Mouse (Mus musculus): ENCODE measurements around the gene Zfp182. TPM values are rescaled to one million over a fixed set of nuclear protein-coding genes. Genes with fewer than 3 reads are reported as not detected.
A peak's percentile ranks its signal among the peaks of the same experiment; 100 is the strongest.

Zfp182 gene
- polyA plus RNA-seq (2015; fragmentation: Nextera tagmentation; extraction: Ambion mirVana): 5.8 and 6.3 TPM in 2 replicates

DNA sequence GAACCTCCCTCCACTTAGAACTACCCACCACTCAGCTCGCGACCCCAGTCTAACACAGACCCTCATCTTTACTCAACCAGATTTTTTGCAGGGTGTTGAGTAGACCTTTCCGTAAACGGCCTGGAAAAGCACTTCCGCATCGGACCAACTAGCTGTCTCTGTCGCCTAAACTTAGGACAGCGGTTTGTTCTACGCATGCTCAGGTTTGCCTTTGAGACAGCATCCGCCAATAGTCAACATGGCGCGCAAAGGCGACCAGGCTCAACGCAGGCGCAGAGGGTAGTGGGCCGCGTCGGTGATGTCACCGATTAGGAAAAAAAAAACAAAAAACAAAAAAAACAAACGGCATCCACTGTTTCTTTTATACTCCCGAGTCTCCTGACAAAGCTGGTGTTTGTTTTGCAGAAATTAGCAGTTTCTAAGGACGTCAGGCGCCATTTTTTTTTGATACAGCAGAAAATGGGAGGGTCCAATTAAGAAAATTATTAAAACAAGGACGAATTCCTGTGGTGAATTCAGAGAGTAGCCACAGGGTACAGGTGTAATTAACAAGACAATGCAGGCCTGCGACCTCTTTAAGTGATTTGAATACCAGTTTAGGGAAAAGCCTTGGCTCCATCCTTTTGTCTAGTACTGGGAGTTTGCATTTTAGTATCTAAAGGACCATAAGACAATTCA, at the start of gene Zfp182:
Gene Zfp182 (minus strand): TSS at position 451 of the 678 bp plus-strand sequence.
- Histone ChIP-seq H3K4me3 (ENCODE audit: low read length) (peak within 1 kb of the TSS; percentile 61), H3K27me3 (ENCODE audit: control insufficient read depth, insufficient read depth, low read depth, low read length) (no peaks in the 10 kb centered on the region), H3K9ac (ENCODE audit: low read length) (peak within 1 kb of the TSS; percentile 68), H3K36me3 (ENCODE audit: control insufficient read depth, insufficient read depth, low read length) (no peaks in the 10 kb centered on the region), H3K9me3 (ENCODE audit: control insufficient read depth, low read length) (no peaks in the 10 kb centered on the region), H3K4me1 (replicated peaks; ENCODE audit: control insufficient read depth, insufficient read depth, low read length) (no peaks in the 10 kb centered on the region), H3K4me2 (ENCODE audit: low read depth, low read length) (peak within 1 kb of the TSS; percentile 56), H3K27ac (ENCODE audit: low read length) (no peak within 1 kb of the TSS)
- ATAC-seq (ENCODE audit: low read depth): peak; percentile 96
- 14% methylated on average over 25 of the region's 25 CpGs for WGBS

- Histone ChIP-seq H3K4me1 (replicated peaks; ENCODE audit: control insufficient read depth, insufficient read depth, low read length) (no peaks in the 10 kb centered on the region), H3K9ac (ENCODE audit: low read length) (0 out of 2 replicates have a peak overlapping the region, but pooled peaks have one; percentile 57), H3K4me3 (ENCODE audit: low read length) (peak overlapping the region; percentile 53), H3K27ac (ENCODE audit: low read length) (no peak overlapping the region), H3K4me2 (ENCODE audit: low read depth, low read length) (peak overlapping the region; percentile 60), H3K27me3 (ENCODE audit: control insufficient read depth, insufficient read depth, low read depth, low read length) (no peaks in the 10 kb centered on the region), H3K9me3 (ENCODE audit: control insufficient read depth, low read length) (no peaks in the 10 kb centered on the region), H3K36me3 (ENCODE audit: control insufficient read depth, insufficient read depth, low read length) (no peaks in the 10 kb centered on the region)
- WGBS: 49% methylated on average over 7 of the region's 7 CpGs
- ATAC-seq (ENCODE audit: low read depth): no peak
Observed at GRCm38 (mm10) chrX:21089867-21090239, 27.7 kb upstream of the Zfp182 start.

DNA sequence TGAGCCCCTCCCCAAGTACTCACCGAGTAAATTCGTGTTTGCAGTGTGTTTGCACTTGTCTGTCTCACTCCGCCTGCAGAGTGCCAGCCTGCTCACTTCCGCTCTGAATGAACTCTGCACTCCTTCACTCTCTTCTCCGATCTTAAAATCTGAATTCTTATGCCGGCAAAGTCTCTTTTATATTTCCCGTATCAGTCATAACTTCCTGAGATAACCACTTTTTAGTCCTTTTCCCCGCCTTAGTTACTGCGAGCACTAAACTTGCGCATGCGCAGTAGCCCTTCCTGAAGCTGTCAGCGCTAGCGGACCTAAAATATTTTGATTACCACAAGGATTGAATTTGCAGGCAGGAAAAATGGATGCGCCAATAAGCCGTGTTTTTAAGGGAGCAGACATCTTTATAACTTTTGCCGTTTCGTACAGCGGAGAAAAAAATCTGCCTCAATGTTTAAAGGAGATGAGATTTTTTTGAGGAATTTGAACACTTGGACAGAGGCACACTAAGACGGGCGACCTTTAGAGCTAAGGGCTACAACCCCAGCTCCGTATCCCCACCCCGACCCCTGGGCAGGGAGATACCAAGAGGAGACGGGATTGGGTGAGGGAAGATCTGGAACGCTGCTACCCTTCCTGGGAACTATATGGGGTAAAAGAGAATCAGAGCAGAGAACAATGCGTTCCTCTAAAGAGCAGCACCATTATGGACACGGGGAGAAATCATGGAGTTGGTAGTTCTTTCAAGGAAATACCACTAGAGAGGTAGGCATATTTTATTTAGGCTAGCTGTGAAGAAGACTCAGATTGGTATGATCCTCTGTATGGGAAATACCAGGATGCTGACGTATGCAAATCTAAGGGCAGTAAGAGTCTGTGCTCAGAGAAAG, 27.1 kb upstream of the Zfp182 start, which contains the start of gene Zfp300:
Gene Zfp300 (minus strand): TSS at position 545 of the 884 bp plus-strand sequence.
- no peaks in the 10 kb centered on the region for H3K9me3 ChIP-seq (ENCODE audit: control insufficient read depth, low read length)
- peak within 1 kb of the TSS; percentile 73 for H3K27ac ChIP-seq (ENCODE audit: low read length)
- H3K4me2 ChIP-seq (ENCODE audit: low read depth, low read length): peak within 1 kb of the TSS; percentile 60
- H3K36me3 ChIP-seq (ENCODE audit: control insufficient read depth, insufficient read depth, low read length): no peaks in the 10 kb centered on the region
- peak within 1 kb of the TSS; percentile 57 for H3K9ac ChIP-seq (ENCODE audit: low read length)
- 18% methylated on average over 27 of the region's 27 CpGs for WGBS
- ATAC-seq (ENCODE audit: low read depth): peak; percentile 92
- H3K27me3 ChIP-seq (ENCODE audit: control insufficient read depth, insufficient read depth, low read depth, low read length): no peaks in the 10 kb centered on the region
- H3K4me3 ChIP-seq (ENCODE audit: low read length): peak within 1 kb of the TSS; percentile 53
- no peaks in the 10 kb centered on the region for H3K4me1 ChIP-seq (replicated peaks; ENCODE audit: control insufficient read depth, insufficient read depth, low read length)

DNA sequence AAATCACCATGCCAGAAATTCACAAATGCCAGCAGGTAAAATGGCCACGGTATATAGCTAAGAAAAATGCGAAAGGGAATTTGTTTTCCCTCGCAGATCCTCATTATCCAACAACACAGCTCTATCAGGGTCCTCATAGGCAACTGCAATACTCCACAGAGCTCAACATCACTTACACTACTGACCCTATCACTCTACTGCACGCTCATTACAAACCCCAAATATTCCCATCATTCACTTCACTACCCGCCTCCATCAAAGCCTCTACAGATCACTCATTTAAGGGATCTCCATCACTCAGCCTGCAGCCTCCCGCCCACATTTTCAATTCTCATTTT, 26.5 kb upstream of the Zfp182 start:
- Histone ChIP-seq H3K27me3 (ENCODE audit: control insufficient read depth, insufficient read depth, low read depth, low read length) (no peaks in the 10 kb centered on the region), H3K27ac (ENCODE audit: low read length) (peak overlapping the region; percentile 73; the same call in 1 of the 2 replicates), H3K9ac (ENCODE audit: low read length) (peak overlapping the region; percentile 57), H3K4me3 (ENCODE audit: low read length) (peak overlapping the region; percentile 53), H3K36me3 (ENCODE audit: control insufficient read depth, insufficient read depth, low read length) (no peaks in the 10 kb centered on the region), H3K4me2 (ENCODE audit: low read depth, low read length) (peak overlapping the region; percentile 60), H3K9me3 (ENCODE audit: control insufficient read depth, low read length) (no peaks in the 10 kb centered on the region), H3K4me1 (replicated peaks; ENCODE audit: control insufficient read depth, insufficient read depth, low read length) (no peaks in the 10 kb centered on the region)
- WGBS: 32% methylated on average over 6 of the region's 6 CpGs
- peak; percentile 41 for ATAC-seq (ENCODE audit: low read depth)

DNA sequence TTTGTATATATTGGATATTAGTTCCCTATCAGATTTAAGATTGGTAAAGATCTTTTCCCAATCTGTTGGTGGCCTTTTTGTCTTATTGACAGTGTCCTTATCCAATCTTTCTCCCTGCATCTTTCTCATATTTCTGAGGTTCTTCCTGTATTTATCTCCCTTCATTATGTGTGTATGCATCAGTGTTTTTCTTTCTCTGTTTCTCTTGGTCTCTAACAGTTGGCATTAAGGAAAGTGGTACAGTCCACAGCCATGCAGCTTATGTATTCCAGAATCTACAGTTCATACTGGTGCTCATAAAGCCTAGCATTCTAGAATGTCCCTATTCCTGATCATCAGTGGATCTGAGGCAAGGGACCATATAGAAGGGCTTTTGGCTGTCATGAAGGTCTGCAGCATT, 6.0 kb upstream of the Zfp182 start, which contains the start of gene Spaca5:
Gene Spaca5 (plus strand): TSS at position 301 of the 400 bp plus-strand sequence.
- Histone ChIP-seq H3K4me2 (ENCODE audit: low read depth, low read length) (no peak within 1 kb of the TSS), H3K27ac (ENCODE audit: low read length) (no peak within 1 kb of the TSS), H3K4me3 (ENCODE audit: low read length) (no peak within 1 kb of the TSS), H3K36me3 (ENCODE audit: control insufficient read depth, insufficient read depth, low read length) (no peaks in the 10 kb centered on the region), H3K9ac (ENCODE audit: low read length) (no peak within 1 kb of the TSS), H3K9me3 (ENCODE audit: control insufficient read depth, low read length) (no peaks in the 10 kb centered on the region), H3K27me3 (ENCODE audit: control insufficient read depth, insufficient read depth, low read depth, low read length) (no peaks in the 10 kb centered on the region), H3K4me1 (replicated peaks; ENCODE audit: control insufficient read depth, insufficient read depth, low read length) (no peaks in the 10 kb centered on the region)
- no peak for ATAC-seq (ENCODE audit: low read depth)

DNA sequence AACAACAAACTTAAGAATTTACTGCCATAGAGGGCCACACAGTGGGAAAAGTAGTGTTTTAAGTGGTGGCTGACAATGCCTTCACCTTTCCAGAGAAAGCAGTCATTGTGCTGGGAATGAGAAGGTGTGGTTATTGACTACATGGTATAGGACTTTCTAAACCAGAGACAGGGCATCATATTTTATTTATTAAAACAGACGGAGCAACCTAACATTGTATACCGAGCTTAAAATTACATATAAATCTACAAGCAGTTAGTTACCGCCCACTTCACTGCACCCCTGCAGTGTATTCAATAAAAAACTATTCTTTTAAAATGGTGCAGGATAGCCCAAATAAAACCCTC, 401 bp upstream of the Zfp182 start:
- H3K36me3 ChIP-seq (ENCODE audit: control insufficient read depth, insufficient read depth, low read length): no peaks in the 10 kb centered on the region
- H3K27ac ChIP-seq (ENCODE audit: low read length): no peak overlapping the region
- ATAC-seq (ENCODE audit: low read depth): peak; percentile 4; the same call in 1 of the 2 replicates
- peak overlapping the region; percentile 61 for H3K4me3 ChIP-seq (ENCODE audit: low read length)
- no peaks in the 10 kb centered on the region for H3K9me3 ChIP-seq (ENCODE audit: control insufficient read depth, low read length)
- H3K4me2 ChIP-seq (ENCODE audit: low read depth, low read length): peak overlapping the region; percentile 56
- H3K27me3 ChIP-seq (ENCODE audit: control insufficient read depth, insufficient read depth, low read depth, low read length): no peaks in the 10 kb centered on the region
- H3K4me1 ChIP-seq (replicated peaks; ENCODE audit: control insufficient read depth, insufficient read depth, low read length): no peaks in the 10 kb centered on the region
- WGBS: 74% methylated on average over 3 of the region's 3 CpGs
- H3K9ac ChIP-seq (ENCODE audit: low read length): no peak overlapping the region

DNA sequence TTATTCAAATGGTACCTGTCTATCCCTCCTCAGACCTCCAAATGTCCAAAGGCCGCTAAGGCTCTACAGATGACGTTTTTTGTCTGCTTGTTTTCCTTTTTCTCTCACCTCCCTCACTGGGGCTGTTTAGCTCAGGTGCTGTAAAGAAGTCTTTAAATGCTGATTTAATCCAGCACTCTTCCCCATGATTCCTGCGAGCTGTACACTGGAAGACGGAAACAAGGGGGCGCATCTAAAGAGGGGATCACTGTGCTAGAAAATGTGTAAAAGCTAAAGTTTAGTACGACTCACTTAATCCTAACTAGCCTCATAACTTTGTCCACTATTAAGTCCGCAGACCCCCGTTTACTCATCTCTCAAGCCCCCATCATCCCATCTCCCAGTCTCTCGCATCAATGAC, 656 bp downstream of the Zfp182 start:
- WGBS: 26% methylated on average over 9 of the region's 9 CpGs
- Histone ChIP-seq H3K36me3 (ENCODE audit: control insufficient read depth, insufficient read depth, low read length) (no peaks in the 10 kb centered on the region), H3K4me2 (ENCODE audit: low read depth, low read length) (peak overlapping the region; percentile 56), H3K9ac (ENCODE audit: low read length) (peak overlapping the region; percentile 68), H3K27me3 (ENCODE audit: control insufficient read depth, insufficient read depth, low read depth, low read length) (no peaks in the 10 kb centered on the region), H3K4me3 (ENCODE audit: low read length) (peak overlapping the region; percentile 61), H3K4me1 (replicated peaks; ENCODE audit: control insufficient read depth, insufficient read depth, low read length) (no peaks in the 10 kb centered on the region), H3K27ac (ENCODE audit: low read length) (no peak overlapping the region), H3K9me3 (ENCODE audit: control insufficient read depth, low read length) (no peaks in the 10 kb centered on the region)
- peak; percentile 59 for ATAC-seq (ENCODE audit: low read depth)

GRCm38 (mm10) chrX:20980901-20981300, 81.2 kb downstream of the Zfp182 start:
- no peaks in the 10 kb centered on the region for H3K4me1 ChIP-seq (replicated peaks; ENCODE audit: control insufficient read depth, insufficient read depth, low read length)
- no peaks in the 10 kb centered on the region for H3K9me3 ChIP-seq (ENCODE audit: control insufficient read depth, low read length)
- no peaks in the 10 kb centered on the region for H3K36me3 ChIP-seq (ENCODE audit: control insufficient read depth, insufficient read depth, low read length)
- H3K9ac ChIP-seq (ENCODE audit: low read length): no peak overlapping the region
- H3K27me3 ChIP-seq (ENCODE audit: control insufficient read depth, insufficient read depth, low read depth, low read length): no peaks in the 10 kb centered on the region
- WGBS: 40% methylated on average over 1 of the region's 1 CpGs
- H3K27ac ChIP-seq (ENCODE audit: low read length): no peak overlapping the region
- H3K4me3 ChIP-seq (ENCODE audit: low read length): no peak overlapping the region
- no peak overlapping the region for H3K4me2 ChIP-seq (ENCODE audit: low read depth, low read length)
- ATAC-seq (ENCODE audit: low read depth): no peak

All from lung, embryonic 16.5 days (tissue).